Mouse (Mus musculus) small intestine, adult 2 months (tissue): ENCODE results near the gene Slc6a6. TPM values are rescaled to one million over a fixed set of nuclear protein-coding genes. Genes with fewer than 3 reads are reported as not detected.

Source experiments
- H3K27ac ChIP-seq: fragments of 200-500 bp; 2 replicates; pipeline ENCODE4 v1.5.1; 2012; ENCODE audit warnings: low read depth, low read length, control low read depth, inconsistent platforms; ENCODE audit not compliant: insufficient read depth
- H3K27me3 ChIP-seq: fragments of 200-500 bp; 2 replicates; pipeline ENCODE4 v1.6.1; 2012; ENCODE audit warnings: mild to moderate bottlenecking, moderate library complexity, low read length, inconsistent platforms; ENCODE audit not compliant: control insufficient read depth, insufficient read depth
- H3K36me3 ChIP-seq: fragments of 200-500 bp; 2 replicates; pipeline ENCODE4 v1.6.1; 2012; ENCODE audit warnings: mild to moderate bottlenecking, low read length, control low read depth, inconsistent platforms; ENCODE audit not compliant: control insufficient read depth, insufficient read depth
- H3K4me1 ChIP-seq: fragments of 200-500 bp; 2 replicates; pipeline ENCODE4 v1.6.1; 2012; ENCODE audit warnings: low read length, inconsistent platforms, mixed read lengths; ENCODE audit not compliant: control insufficient read depth, insufficient read depth, insufficient read length
- H3K4me3 ChIP-seq: fragments of 200-500 bp; 2 replicates; pipeline ENCODE4 v1.5.1; 2012; ENCODE audit warnings: low read depth, mild to moderate bottlenecking, control low read depth, inconsistent platforms, low read length, moderate library complexity
- CTCF ChIP-seq: fragments of 200-500 bp; IDR thresholded peaks from 2 replicates; pipeline ENCODE4 v1.5.1; 2012; ENCODE audit warnings: low read depth, mild to moderate bottlenecking, control low read depth, inconsistent platforms, low read length, moderate library complexity, mixed read lengths; ENCODE audit not compliant: insufficient replicate concordance, insufficient read length; ENCODE audit errors: extremely low read depth
- POLR2A ChIP-seq: fragments of 200-500 bp; IDR thresholded peaks from 2 replicates; pipeline ENCODE4 v1.6.1; 2012; ENCODE audit warnings: low read depth, mild to moderate bottlenecking, control low read depth, inconsistent platforms, low read length, moderate library complexity
- WGBS: fragments of 180-500 bp; shearing (Covaris S2); methylation state at CpG from one replicate; pipeline ENCODE4 v1.1.7; 2018; 5-methylcytosine and 5-hydroxymethylcytosine counted together
- polyA plus RNA-seq: library from polyadenylated mRNA; depleted of rRNA; stranded (reverse); fragments of >200 nt; gene quantifications from 2 replicates; pipeline ENCODE4 v1.2.3, GENCODE M21; 2012

Slc6a6 gene
- polyA plus RNA-seq, 1 experiment, result 124 TPM

DNA sequence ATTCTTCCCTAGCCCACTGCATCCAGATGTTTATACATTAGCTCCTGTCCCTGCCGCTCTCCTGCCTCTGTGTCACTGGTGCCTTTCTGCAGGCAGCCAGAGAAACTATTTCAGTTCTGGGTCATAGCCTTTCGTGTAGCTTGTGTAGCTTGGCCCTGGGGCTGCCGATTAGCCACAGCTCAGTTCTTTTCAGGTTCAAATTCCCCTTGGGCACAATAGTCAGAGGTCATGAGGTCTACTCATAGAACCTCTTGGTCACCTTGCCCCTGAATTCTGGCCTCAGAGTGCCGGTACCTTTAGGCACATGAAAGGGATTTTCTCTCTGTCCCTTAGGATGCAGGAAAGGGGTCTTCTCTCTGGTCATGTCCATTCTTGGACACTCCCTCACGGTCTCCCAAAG lies 62.9 kb downstream of the Slc6a6 start:
- TF ChIP-seq POLR2A, result no peak
- no peak for TF ChIP-seq CTCF
- Histone ChIP-seq H3K27ac (no peak overlapping the region), H3K36me3 (peaks cover 85% of the 10 kb centered on the region), H3K27me3 (no peaks in the 10 kb centered on the region), H3K4me1 (no peaks in the 10 kb centered on the region), H3K4me3 (no peak overlapping the region)
- WGBS, result 94% methylated on average over 5 of the region's 5 CpGs

DNA sequence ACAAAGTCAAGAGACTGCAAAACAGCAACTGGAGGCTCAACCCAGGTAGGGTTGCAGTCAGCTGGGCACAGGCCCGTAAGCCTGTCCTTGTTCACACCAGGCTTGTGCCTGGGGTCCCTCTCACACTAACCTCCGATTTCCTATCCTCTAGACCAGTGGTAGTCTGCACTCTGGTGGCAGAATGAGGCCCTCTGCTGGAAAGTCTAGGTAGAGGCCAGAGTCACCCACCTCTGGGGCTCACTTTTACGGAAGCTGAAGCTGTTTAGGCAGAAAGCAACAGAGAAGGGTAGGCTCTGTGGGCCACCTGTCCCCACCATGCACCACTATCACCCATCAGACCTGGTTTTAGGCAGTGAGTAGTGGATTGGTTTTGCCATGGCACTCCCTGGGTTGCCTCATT lies 67.1 kb downstream of the Slc6a6 start:
- no peak for TF ChIP-seq POLR2A
- no peak; the same call in 1 of the 2 replicates for TF ChIP-seq CTCF
- WGBS, result 89% methylated on average over 3 of the region's 3 CpGs
- Histone ChIP-seq H3K4me3 (no peak overlapping the region), H3K27me3 (no peaks in the 10 kb centered on the region), H3K4me1 (no peaks in the 10 kb centered on the region), H3K27ac (no peak overlapping the region), H3K36me3 (peaks cover 89% of the 10 kb centered on the region)

DNA sequence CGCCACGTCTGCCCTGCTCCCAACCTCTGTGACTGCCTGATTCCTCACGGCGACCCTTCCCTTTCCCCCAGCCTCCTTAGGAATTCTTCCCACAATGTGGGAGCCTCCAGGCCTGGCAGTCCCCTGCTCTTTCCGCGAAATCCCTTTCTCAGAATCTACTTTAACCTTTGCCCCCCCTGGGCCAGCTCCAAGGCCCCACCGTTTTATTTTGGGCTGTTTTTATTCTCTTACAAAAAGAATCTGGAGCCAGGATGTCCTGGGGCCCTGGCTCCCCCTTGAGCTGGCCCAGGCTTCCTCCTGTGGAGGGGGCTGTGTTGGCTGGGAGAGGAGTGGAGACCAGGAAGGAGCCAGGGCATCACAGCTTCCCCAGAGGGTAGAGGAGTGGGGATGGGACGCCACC lies 69.0 kb downstream of the Slc6a6 start:
- TF ChIP-seq CTCF, result no peak
- no peaks in the 10 kb centered on the region for H3K4me1 ChIP-seq
- WGBS, result 71% methylated on average over 8 of the region's 8 CpGs
- peaks cover 89% of the 10 kb centered on the region for H3K36me3 ChIP-seq
- no peaks in the 10 kb centered on the region for H3K27me3 ChIP-seq
- no peak overlapping the region for H3K27ac ChIP-seq
- H3K4me3 ChIP-seq, result no peak overlapping the region

DNA sequence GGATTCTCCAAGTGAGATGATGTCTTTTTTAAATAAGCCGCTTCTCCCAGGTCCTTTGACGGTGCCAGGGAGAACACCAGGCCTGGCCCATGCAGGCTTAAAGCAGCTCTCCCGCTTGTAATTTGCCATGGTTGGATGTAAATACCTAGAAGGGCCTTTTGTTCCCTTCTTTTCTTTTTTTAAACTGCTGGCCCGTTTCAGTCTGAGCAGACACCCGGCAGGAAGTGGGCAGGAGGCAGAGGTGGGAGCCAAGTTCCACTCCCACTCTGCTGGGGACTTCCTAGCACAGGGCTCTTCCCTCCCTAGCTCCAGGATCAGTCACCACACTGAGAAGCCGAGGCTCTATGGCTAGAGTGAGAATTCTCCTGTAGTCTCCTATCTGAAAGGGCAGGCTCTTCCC lies 70.2 kb downstream of the Slc6a6 start:
- peaks cover 83% of the 10 kb centered on the region for H3K36me3 ChIP-seq
- no peak for TF ChIP-seq POLR2A
- TF ChIP-seq CTCF, result no peak

DNA sequence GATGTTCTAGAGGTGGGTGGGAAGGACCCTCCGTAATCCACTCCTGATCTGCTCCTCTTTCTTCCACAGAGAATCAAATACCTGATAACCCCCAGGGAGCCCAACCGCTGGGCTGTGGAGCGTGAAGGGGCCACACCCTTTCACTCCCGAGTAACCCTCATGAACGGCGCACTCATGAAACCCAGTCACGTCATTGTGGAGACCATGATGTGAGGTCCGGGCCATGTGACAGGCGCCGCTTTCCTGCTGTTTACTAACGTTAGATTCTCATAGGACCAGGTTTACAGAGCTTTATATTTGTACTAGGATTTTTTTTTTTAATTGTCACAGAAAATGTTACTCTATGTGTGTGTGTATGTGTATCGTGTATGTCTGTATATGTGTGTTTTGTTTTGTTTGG lies 71.0 kb downstream of the Slc6a6 start:
- TF ChIP-seq POLR2A, result no peak
- TF ChIP-seq CTCF, result no peak
- peaks cover 79% of the 10 kb centered on the region for H3K36me3 ChIP-seq
- H3K27me3 ChIP-seq, result no peaks in the 10 kb centered on the region
- WGBS, result 87% methylated on average over 12 of the region's 12 CpGs
- no peak overlapping the region for H3K27ac ChIP-seq
- H3K4me1 ChIP-seq, result no peaks in the 10 kb centered on the region
- no peak overlapping the region for H3K4me3 ChIP-seq

More for the DNA sequence above, 70.2 kb downstream of the Slc6a6 start:
- WGBS, result 66% methylated on average over 6 of the region's 6 CpGs
- Histone ChIP-seq H3K4me1 (no peaks in the 10 kb centered on the region), H3K4me3 (no peak overlapping the region), H3K27me3 (no peaks in the 10 kb centered on the region), H3K27ac (no peak overlapping the region)

DNA sequence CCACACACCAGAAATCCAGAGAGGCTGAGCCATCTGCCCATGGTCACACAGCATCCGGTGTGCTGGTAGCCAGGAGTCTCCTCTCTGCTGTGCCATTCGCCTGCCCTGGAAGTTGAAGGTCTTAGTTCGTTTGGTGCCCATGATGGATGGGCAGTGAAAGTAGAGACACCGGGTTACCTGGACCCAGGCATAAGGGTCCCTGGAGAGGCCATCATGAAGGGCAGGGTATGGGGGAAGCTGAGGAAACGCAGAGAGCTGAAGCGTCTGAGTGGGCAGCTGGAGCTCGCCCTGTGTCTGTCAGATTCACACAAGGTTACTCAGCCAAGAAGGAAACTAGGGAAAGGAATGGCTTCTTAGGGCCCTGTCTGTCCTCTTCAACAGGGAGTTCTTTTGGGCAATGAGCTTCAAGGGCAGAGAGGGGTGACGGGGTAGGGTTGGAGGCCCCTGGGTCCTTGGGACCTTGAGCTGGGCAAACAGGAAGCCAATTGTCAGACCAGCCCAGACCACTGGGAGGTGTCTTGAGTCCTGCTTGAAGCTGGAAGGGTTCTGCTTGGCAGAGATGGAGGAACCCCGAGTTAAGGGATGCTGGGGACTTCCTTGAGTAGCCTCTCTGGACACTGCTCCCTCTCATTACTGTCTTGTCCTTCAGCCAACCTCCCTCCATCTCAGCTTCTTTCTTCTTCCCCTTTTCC lies 78.3 kb downstream of the Slc6a6 start:
- no peaks in the 10 kb centered on the region for H3K4me1 ChIP-seq
- TF ChIP-seq POLR2A (no peak), CTCF (no peak)
- no peak overlapping the region for H3K4me3 ChIP-seq
- H3K27me3 ChIP-seq, result no peaks in the 10 kb centered on the region
- peaks cover 11% of the 10 kb centered on the region for H3K36me3 ChIP-seq
- 65% methylated on average over 9 of the region's 9 CpGs for WGBS
- no peak overlapping the region for H3K27ac ChIP-seq

DNA sequence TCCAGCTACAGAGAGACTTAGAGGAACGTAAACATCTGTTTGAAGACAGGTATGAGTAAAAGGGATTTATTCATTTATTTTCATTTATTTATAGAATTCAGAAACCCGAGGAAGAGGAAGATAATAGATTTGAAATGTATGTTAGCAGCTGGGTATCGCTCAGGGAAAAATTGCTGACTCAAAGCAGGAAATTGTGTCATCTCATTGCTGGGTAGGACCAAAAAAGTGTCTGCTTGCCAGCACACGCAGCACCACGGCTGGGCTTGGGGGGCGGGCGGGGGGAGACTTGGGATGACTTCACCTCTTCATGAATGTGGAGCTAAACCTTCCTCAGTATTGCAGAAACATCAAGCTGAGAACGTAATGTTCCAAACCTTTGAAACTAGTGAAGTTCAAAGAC lies 83.7 kb downstream of the Slc6a6 start:
- H3K4me3 ChIP-seq, result no peak overlapping the region
- 58% methylated on average over 8 of the region's 8 CpGs for WGBS
- no peaks in the 10 kb centered on the region for H3K4me1 ChIP-seq
- H3K36me3 ChIP-seq, result no peaks in the 10 kb centered on the region
- H3K27me3 ChIP-seq, result no peaks in the 10 kb centered on the region
- H3K27ac ChIP-seq, result no peak overlapping the region
- TF ChIP-seq CTCF, result no peak
- no peak for TF ChIP-seq POLR2A
